Mouse (Mus musculus) limb, embryonic 12.5 days (tissue): ENCODE measurements around the gene Capn3. TPM values are rescaled to one million over a fixed set of nuclear protein-coding genes. Genes with fewer than 3 reads are reported as not detected.
A peak's percentile ranks its signal among the peaks of the same experiment; 100 is the strongest.

ENCODE experiments used
- ATAC-seq: fragments of 200-750 bp; cut with Nextera tagmentation; 2 replicates; pipeline ENCODE4 v1.8.0; 2017; ENCODE audit warnings: low read depth, moderate TSS enrichment; ENCODE audit not compliant: insufficient number of reproducible peaks, insufficient read depth, low FRiP score, low TSS enrichment
- H3K27ac ChIP-seq: fragments of 300-500 bp; sonication (generic); 2 replicates; pipeline ENCODE4 v1.5.1; 2016; ENCODE audit warnings: mild to moderate bottlenecking, moderate library complexity
- H3K27me3 ChIP-seq: fragments of 300-500 bp; sonication (generic); 2 replicates; pipeline ENCODE4 v1.6.1; 2016; ENCODE audit warnings: mild to moderate bottlenecking, moderate library complexity
- H3K36me3 ChIP-seq: fragments of 300-500 bp; sonication (generic); 2 replicates; pipeline ENCODE4 v1.6.1; 2016; ENCODE audit warnings: mild to moderate bottlenecking, moderate library complexity
- H3K4me1 ChIP-seq: fragments of 300-500 bp; sonication (generic); replicated peaks from 2 replicates; pipeline ENCODE4 v1.6.1; 2016
- H3K4me2 ChIP-seq: fragments of 300-500 bp; sonication (generic); 2 replicates; pipeline ENCODE4 v1.6.1; 2016; ENCODE audit warnings: mild to moderate bottlenecking, moderate library complexity
- H3K4me3 ChIP-seq: fragments of 300-500 bp; sonication (generic); replicated peaks from 2 replicates; pipeline ENCODE4 v1.5.1; 2016; ENCODE audit warnings: mild to moderate bottlenecking
- H3K9ac ChIP-seq: fragments of 300-500 bp; sonication (generic); replicated peaks from 2 replicates; pipeline ENCODE4 v1.6.1; 2016; ENCODE audit warnings: mild to moderate bottlenecking, moderate library complexity
- H3K9me3 ChIP-seq: fragments of 300-500 bp; sonication (generic); 2 replicates; pipeline ENCODE4 v1.6.1; 2016; ENCODE audit warnings: mild to moderate bottlenecking, moderate library complexity
- WGBS: fragments of 180-500 bp; shearing (Covaris S2); methylation state at CpG from one replicate; pipeline ENCODE4 v1.1.7; 2016; 5-methylcytosine and 5-hydroxymethylcytosine counted together
- polyA plus RNA-seq: library from polyadenylated mRNA; unstranded; fragments of >200 nt; fragmentation: Nextera tagmentation; extraction: Ambion mirVana; gene quantifications from 2 replicates; pipeline ENCODE4 v1.2.1, GENCODE M21; 2016

The Capn3 gene
- polyA plus RNA-seq, 1 experiment from 2014 or later = 2.7 TPM

DNA sequence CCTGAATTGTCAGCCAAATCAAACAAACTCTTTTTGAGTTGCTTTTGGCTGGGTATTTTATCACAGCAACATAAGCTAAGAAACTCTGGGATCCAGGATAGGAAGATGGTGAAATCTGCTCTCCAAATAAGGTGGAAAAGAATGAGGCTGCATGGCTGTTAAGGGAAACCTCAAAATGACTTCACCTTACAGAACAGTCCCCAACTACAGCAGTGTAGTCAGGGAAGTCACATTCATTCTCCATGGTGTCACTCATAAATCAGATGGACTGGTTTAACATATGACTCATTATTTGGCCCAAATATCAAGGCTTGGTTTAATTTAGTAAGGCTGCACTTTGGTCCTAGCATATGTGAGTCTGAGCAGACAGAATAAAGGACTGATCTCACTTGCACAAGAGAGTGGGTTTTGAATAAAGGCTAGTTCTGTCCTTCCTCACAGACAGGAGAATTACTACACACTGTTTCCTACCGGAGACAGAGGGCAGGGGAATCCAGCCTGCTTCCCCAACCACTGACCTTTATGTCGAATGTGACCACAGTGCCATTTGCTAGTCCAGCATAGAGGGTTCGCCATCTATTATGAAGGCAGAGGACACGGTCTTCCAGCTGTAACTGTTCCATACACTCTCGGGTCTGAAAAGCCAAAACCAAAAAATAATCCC is 62.9 kb downstream of the Capn3 start:
- WGBS = 89% methylated on average over 5 of the region's 5 CpGs
- Histone ChIP-seq H3K27me3 (no peaks in the 10 kb centered on the region), H3K9me3 (no peaks in the 10 kb centered on the region), H3K9ac (no peak overlapping the region), H3K4me1 (no peaks in the 10 kb centered on the region), H3K27ac (no peak overlapping the region), H3K4me3 (no peak overlapping the region), H3K36me3 (peaks cover 97% of the 10 kb centered on the region), H3K4me2 (no peak overlapping the region)
- no peak for ATAC-seq

DNA sequence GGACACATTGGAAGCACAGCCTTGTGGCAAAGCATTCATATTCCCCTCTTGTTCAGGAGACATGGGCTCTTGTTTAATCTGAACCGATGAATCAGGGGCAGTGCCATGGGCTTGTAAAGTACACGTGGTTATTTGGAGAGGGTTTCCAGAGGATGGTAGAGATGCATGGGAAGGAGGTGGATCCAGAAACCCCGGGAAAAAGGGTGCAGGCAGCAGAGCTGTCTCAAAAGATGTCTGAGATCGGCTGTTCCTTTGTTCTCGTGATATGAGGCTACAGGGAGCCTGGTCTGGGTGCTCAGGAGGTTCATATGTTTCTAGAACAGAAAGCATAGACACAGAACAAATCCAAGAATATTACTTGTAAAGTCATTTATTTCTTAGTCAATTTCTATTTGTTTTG is 71.0 kb downstream of the Capn3 start:
- Histone ChIP-seq H3K27me3 (no peaks in the 10 kb centered on the region), H3K4me3 (no peak overlapping the region), H3K36me3 (peaks cover 96% of the 10 kb centered on the region), H3K27ac (no peak overlapping the region), H3K9me3 (no peaks in the 10 kb centered on the region), H3K9ac (no peak overlapping the region), H3K4me1 (no peaks in the 10 kb centered on the region), H3K4me2 (no peak overlapping the region)
- WGBS = 89% methylated on average over 5 of the region's 5 CpGs
- ATAC-seq = no peak

DNA sequence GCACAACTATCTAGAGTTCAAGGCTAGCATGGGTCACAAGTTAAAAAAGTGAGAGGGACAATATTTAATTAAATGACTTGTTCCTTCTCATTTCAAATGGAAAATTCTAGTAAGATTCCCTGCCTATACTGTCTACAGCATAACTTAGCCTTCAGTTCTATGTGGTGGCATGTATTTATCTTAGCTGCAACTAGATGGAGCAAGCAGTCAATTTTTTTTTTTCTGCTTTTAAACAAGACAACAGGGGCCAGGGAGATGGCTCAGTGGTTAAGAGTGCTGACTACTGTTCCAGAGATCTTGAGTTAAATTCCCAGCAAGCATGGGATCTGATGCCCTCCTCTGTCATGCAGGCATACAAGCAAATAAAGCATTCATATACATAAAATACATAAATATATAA is 73.7 kb downstream of the Capn3 start:
- no peaks in the 10 kb centered on the region for H3K9me3 ChIP-seq
- no peak overlapping the region for H3K27ac ChIP-seq
- H3K4me1 ChIP-seq = no peaks in the 10 kb centered on the region
- no peaks in the 10 kb centered on the region for H3K27me3 ChIP-seq
- H3K4me2 ChIP-seq = no peak overlapping the region
- peaks cover 95% of the 10 kb centered on the region for H3K36me3 ChIP-seq
- H3K4me3 ChIP-seq = no peak overlapping the region
- ATAC-seq = no peak
- H3K9ac ChIP-seq = no peak overlapping the region

DNA sequence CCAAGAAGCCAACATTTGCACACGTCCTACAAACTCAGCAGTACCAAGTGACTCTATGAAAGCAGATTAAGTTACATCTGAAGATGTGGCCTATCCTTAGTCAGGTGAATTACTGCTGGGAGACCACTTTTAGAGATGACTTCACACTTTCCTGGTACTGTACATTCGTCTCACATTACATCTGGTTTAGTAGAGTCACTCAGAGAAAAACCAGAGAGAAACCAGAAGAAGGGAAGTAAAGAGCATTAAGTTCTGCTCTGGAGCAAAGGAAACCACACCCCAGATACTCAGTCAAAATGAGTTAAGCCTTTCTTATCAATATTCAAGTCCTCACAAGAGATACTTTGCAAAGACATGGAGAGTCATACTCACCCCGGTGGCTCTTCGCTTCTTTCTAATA is 75.4 kb downstream of the Capn3 start:
- ATAC-seq = no peak

DNA sequence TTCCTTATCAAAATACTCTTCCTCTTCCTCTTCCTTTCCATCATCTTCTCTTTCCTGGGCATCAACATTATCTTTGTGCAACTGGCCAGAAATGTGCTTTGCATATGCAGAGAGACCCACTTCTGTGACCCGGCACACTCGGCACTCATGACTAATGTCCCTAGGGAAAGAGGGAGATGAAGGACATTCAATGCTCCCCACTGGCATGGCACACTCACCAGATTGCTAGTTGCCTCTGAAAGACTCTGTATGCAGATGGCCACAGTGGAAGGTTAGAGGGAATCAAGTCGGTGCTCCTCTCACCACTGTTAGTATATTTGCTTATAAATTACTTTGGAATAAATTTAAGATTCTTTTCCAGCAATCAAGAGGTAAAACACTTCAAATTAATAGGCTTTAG is 83.5 kb downstream of the Capn3 start:
- 92% methylated on average over 3 of the region's 3 CpGs for WGBS
- Histone ChIP-seq H3K4me1 (no peaks in the 10 kb centered on the region), H3K36me3 (peaks cover 43% of the 10 kb centered on the region), H3K27me3 (no peaks in the 10 kb centered on the region), H3K4me2 (no peak overlapping the region), H3K9me3 (no peaks in the 10 kb centered on the region), H3K4me3 (no peak overlapping the region), H3K27ac (no peak overlapping the region), H3K9ac (no peak overlapping the region)
- ATAC-seq = no peak

More for the DNA sequence above, 75.4 kb downstream of the Capn3 start:
- no peak overlapping the region for H3K27ac ChIP-seq
- H3K9me3 ChIP-seq = no peaks in the 10 kb centered on the region
- no peaks in the 10 kb centered on the region for H3K27me3 ChIP-seq
- no peak overlapping the region for H3K9ac ChIP-seq
- 84% methylated on average over 4 of the region's 4 CpGs for WGBS
- H3K4me1 ChIP-seq = no peaks in the 10 kb centered on the region
- H3K4me2 ChIP-seq = no peak overlapping the region
- H3K36me3 ChIP-seq = peaks cover 95% of the 10 kb centered on the region
- no peak overlapping the region for H3K4me3 ChIP-seq

DNA sequence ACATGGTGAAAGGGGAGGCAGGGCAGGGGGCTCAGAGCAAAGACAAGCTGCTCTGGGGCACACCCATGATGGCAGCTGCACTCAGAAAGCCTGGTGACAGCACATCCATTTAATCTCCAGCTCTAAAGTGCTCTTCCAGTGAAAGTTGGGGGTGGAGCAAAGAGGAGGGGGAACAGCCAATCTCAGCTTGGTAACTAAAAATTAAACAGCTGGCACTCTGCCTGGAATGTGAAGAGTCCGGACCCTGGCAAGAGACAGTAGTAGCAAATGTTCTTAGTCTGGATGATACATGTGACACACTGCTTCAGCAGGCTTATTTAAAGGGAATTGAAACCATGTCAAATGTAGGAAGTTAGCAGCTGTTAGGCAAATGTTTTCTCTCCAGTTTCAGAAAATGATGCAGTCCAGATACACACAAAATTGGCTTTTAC is 84.0 kb downstream of the Capn3 start:
- Histone ChIP-seq H3K4me1 (no peaks in the 10 kb centered on the region), H3K4me3 (no peak overlapping the region), H3K9ac (no peak overlapping the region), H3K27ac (no peak overlapping the region), H3K9me3 (no peaks in the 10 kb centered on the region), H3K27me3 (no peaks in the 10 kb centered on the region), H3K36me3 (peaks cover 43% of the 10 kb centered on the region), H3K4me2 (no peak overlapping the region)
- 0 out of 2 replicates have a peak, but pooled peaks have one; percentile 31 for ATAC-seq
- WGBS = 57% methylated on average over 1 of the region's 1 CpGs

DNA sequence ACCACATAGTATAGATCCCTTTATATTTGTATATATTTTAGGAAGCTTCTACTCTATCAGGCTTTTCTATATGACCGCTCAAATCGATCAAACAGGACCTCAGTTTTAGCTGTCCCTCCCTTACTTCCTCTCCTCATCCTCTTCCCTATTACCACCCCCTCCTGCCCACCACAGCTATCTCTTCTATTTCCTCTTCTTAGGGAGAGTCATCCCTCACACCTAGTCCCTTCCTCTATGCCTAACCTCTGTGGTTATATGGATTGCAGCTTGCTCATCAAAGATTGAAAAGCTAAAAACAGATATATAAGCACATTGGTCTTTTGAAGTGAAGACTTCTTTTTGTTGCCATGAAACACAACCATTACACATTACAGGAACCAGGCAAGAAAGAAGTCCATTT is 88.9 kb downstream of the Capn3 start:
- Histone ChIP-seq H3K9me3 (no peaks in the 10 kb centered on the region), H3K27me3 (no peaks in the 10 kb centered on the region), H3K27ac (no peak overlapping the region), H3K9ac (no peak overlapping the region), H3K4me2 (no peak overlapping the region), H3K4me1 (no peaks in the 10 kb centered on the region), H3K4me3 (no peak overlapping the region), H3K36me3 (peaks cover 48% of the 10 kb centered on the region)
- 100% methylated on average over 2 of the region's 2 CpGs for WGBS
- no peak for ATAC-seq

Other genes with a start within 250 kb of the Capn3 start
- gene Pla2g4e, start 210.7 kb upstream of the Capn3 start, polyA plus RNA-seq = 0.06 TPM in 1 of 2 replicates, not detected in the other
- gene Pla2g4d, start 166.8 kb upstream of the Capn3 start, polyA plus RNA-seq = 0.14 and 0.18 TPM in 2 replicates
- gene Pla2g4f, start 141.9 kb upstream of the Capn3 start, polyA plus RNA-seq = 0.15 and 0.23 TPM in 2 replicates
- 28.5 and 30.1 TPM in 2 replicates for gene Vps39, start 102.9 kb upstream of the Capn3 start, polyA plus RNA-seq
- 7.2 and 8.4 TPM in 2 replicates for gene Ganc, start 52.1 kb upstream of the Capn3 start, polyA plus RNA-seq
- gene Tmem87a, start 51.9 kb upstream of the Capn3 start, polyA plus RNA-seq = 9.5 and 10.4 TPM in 2 replicates
- 61.8 and 62.4 TPM in 2 replicates for gene Zfp106, start 107.8 kb downstream of the Capn3 start, polyA plus RNA-seq
- gene Snap23, start 111.7 kb downstream of the Capn3 start, polyA plus RNA-seq = 55.7 and 57.6 TPM in 2 replicates
- gene Haus2, start 153.4 kb downstream of the Capn3 start, polyA plus RNA-seq = 29.2 and 29.7 TPM in 2 replicates
- gene Lrrc57, start 153.5 kb downstream of the Capn3 start, polyA plus RNA-seq = 24.6 and 27.3 TPM in 2 replicates
- 4.9 and 5.7 TPM in 2 replicates for gene Stard9, start 173.1 kb downstream of the Capn3 start, polyA plus RNA-seq